Mouse (Mus musculus) brain, embryonic 18.5 days (tissue): ENCODE measurements around the gene Gm973.

Experiments used
- DNase-seq: peaks from one replicate; pipeline ENCODE4 v3.0.0-alpha.2; 2012; ENCODE audit warnings: low read depth, low spot score

Gm973 gene

GRCm38 (mm10) chr1:59492432-59492831, 23.6 kb upstream of the Gm973 start:
- DNase-seq, result no peak

DNA sequence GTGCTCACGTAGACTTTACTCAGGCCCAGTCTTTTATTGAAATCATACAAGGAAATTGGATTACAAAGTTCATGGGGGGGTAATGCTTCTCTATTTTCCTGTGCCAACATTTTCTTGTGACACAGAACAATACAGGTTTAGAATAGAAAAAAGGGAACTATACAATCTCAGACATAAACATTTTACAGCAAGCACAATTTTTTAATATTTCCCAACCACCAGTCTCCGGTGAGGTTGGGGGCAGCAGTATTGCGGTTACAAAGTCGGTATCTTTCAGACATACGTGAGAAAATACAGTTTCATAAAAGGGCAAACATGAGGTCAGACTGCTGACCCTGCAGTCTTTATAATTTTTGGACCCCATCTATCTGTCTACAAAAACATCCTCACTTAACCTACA, 20.1 kb upstream of the Gm973 start:
- DNase-seq, result no peak

GRCm38 (mm10) chr1:59497741-59498613, 18.1 kb upstream of the Gm973 start:
- no peak for DNase-seq

DNA sequence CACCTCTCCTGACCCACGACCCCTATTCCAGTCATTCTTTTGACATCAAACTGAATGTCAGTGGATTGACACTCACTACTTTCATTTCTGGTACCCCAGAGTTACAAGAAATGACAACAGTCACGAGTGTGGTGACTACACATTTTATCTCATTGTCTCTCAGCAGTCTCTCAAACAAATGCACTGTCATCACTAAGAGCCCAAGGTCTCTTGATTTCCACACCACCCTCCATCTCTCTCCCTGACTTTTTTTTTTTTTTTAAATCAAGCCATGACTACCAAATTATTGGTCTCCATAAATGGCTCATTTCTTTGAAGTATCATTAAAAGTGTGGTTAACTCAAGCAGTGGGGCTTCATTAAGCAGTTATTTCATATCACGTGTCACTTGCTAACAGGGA, 16.7 kb upstream of the Gm973 start:
- no peak for DNase-seq

- no peak for DNase-seq
Observed at GRCm38 (mm10) chr1:59502355-59502754, 13.7 kb upstream of the Gm973 start.

DNA sequence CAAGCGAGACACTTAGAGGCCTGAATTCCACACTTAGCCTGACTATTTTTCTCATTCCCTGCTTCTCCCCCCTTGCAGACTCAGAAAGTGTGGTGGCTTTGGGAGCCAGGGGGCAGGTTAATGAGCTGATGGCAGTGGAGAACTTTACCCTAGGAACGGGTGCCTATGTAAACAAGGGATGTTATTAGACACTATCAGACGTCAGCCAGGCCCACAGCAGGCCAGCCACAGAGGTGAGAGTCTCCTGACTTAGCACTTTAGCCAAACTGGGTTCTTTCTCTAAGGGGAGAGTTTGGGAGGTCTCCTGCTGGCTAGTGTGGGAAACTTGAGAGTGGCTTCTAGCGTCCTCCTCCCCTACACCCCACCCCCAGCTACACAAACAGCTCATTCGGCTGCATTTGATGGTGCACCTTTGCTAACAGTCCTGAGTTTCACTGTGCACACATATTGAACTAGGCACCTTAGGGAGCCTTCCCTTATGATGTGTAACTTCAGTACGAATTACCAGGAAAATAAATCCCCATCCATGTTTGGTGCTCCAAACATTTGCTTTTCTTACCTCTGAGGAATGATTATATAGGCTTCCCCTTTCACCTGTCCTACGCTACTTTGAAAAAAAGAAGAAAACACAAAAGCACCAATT, 12.3 kb upstream of the Gm973 start:
- DNase-seq, result no peak

DNA sequence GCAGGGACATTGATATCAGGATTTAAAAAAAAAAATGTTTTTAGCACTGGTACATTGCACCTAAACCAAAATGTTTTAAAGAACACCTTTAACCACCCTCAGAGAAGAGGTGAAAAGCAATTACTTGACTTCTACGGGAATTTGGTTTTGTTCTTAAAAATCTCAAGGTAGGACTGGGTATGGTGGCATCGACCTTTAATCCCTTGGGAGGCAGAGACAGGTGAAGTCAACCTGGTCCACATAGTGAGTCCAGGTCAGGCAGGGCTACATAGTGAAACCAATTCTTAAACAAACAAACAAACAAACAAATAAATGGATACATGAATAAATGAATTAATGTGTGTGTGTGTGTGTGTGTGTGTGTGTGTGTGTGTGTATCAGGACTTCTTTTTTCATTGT, 11.8 kb upstream of the Gm973 start:
- no peak for DNase-seq

GRCm38 (mm10) chr1:59508463-59509139, 7.5 kb upstream of the Gm973 start:
- no peak for DNase-seq

DNA sequence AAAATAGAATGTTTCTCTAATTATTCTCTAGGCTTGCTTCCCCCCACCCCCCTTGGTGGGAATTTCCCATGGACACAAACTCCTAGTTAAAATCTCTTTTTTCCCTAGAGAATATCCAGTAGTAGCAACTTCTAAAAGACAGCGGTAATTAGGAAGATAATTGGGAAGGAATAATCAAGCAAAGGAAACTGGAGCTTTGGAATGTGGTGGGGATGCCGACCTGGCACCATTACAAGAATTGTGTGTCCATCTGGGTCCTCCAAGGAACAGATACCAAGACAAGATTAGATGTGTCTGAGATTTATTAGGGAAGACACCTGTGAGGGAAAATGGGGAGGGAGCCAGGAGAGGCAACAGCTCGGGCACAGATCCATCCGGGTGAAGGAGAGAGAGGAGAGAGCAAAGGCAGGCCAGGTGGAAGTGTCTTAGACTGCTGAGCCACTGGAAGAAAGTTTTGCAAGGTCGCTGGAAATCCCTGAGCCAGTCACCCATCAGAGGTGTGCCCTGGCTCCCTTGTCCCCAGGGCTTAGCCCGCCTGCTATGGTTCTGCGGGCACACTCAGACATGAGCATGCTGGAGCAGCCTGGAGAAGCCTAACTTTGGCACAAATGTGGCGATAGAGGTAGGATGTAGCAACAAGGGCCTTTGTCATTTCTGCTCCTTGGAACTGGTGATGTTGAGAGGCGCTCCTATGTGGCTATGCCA, 4.3 kb upstream of the Gm973 start:
- no peak for DNase-seq

GRCm38 (mm10) chr1:59520226-59520837, 4.3 kb downstream of the Gm973 start:
- DNase-seq, result no peak

DNA sequence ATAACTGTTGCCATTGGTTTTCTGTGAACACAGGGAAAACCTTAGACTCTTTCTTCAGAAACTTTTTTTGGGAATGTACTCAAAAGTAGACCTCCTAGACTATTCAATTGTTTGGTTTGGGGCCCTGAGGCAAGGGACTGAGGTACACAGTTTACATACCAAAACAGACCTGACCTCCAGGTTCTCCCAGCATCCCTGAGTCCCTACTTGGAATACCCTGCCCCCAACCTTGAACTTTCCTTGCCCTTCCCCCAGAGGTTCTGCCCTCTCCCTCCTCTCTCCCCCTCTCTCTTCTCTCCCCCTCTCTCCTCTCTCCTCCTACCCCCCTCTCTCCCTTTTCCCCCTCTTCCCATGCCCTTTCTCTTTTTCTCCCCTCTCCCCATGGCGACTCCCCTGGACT, 6.4 kb downstream of the Gm973 start:
- no peak for DNase-seq

- DNase-seq, result no peak
Observed at GRCm38 (mm10) chr1:59523378-59523958, 7.4 kb downstream of the Gm973 start.

DNA sequence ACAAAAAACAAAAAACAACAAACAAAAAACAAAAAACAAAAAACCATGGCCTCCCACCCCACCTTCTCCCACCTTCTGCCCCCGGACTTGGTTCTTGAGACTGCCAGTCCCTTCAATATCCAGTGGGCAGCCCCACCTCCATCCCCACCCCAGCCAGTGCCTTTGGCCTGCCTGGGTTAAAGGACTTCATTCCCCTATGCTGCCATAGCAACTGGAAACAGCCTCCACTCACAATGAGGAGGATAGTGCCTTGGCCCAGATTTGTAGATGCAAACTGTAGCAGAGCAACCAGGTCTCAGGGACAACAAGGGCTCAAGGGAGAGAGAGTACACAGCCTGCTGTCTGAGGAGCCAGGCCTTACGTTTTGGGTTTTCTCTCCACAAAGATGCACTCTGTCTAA, 8.0 kb downstream of the Gm973 start:
- no peak for DNase-seq

DNA sequence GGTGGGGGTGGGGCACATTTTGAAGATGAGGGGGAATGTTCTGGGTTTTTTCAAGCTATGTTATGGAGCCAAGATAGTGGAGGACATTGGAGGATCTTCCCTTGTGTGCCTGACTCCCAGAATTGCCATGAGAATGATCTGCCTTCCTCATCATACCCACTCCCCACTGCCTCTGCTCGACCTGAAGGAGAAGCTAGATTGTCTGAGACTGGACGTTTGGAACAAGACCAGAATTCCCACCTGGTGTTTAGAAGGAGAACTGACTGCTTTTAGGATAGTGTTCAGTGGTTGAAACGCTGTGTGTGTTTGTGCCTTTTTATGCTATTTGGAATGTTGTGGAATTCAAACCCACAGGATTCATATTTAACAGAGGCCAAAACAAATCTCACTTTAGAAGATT, 8.7 kb downstream of the Gm973 start:
- no peak for DNase-seq

DNA sequence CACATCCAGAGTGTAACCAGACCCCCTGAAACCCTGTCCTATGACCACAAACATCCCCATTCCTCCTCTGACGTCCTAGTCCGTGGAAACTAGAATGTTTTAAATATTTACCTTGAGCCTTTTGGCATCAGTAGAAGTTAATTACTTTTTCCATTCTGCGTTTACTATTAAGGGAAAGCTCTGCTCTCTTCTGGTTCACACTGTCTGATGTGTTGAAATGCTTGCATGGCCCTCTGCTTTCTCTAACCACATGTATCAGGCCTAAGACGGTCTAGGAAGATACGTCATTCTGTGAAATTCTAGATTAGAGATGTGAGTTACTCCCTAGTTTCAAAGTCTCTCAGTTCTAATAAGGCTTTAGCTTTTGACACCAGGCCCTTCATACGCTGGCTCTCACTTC, 11.2 kb downstream of the Gm973 start:
- no peak for DNase-seq

DNA sequence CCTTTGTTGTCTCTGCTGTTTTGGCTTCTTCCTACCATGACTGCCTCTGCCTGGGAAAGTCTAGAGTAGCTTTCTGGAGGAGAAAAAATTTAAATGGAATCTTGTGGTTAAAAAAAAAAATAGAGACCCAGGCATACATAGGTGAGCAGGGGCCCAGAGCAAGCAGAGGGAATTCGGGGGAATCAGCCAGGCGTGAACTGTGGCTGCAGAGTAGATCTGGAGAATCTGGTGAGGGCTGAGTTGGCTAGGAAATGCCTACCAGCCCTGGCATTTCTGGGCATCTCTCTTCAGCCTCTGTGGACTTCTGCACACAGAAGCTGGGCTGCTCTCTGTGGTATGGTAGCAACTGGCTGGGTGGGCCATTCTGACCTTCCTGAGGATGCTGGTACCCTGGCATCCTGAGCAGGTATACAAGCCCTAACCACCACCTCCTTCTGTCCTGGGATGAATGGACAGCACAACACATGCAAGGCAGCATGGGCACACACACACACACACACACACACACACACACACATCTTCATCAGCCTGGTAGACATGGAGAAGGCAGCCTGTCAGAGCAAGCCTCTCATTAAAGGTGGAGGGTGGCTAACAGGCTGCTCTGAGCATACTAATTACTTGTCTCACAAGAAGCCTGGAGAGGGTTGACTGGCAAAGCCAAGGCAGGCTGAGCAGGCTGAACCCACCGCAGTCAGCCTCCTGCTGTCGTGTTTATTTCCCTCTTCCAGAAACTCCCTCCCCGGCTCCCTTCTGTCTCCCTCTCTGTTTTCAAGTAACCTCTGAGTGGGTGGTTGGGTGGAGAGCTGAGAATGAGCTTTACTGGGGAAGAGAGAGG, 19.1 kb downstream of the Gm973 start:
- peak; percentile 62 for DNase-seq

GRCm38 (mm10) chr1:59538381-59538780, 22.3 kb downstream of the Gm973 start:
- no peak for DNase-seq

- DNase-seq, result no peak
Observed at GRCm38 (mm10) chr1:59540537-59541148, 24.6 kb downstream of the Gm973 start.

GRCm38 (mm10) chr1:59541271-59542020, 25.4 kb downstream of the Gm973 start:
- no peak for DNase-seq
